27 mouse cellular contexts compared by ENCODE assay signal in genomic region chr2:128330833-128331232, GRCm38 (mm10).
DNase-seq lines count a peak whose midpoint lies in the region; ATAC-seq and TF ChIP-seq lines count a peak whose summit lies in the region.
"Had no signal": no experiment of that assay in that cellular context is flagged by ENCODE, and none has a peak within 500 bp of the region (broad histone marks: within the 10 kb centered on the region; RNA-seq: fewer than 3 reads in every experiment).

No protein-coding gene starts in this region.

- 0 out of 2 replicates have a peak overlapping the region, but pooled peaks have one; percentile 19 for H3K4me2 ChIP-seq in hindbrain, embryonic 13.5 days
- no peak overlapping the region for H3K4me2 ChIP-seq in hindbrain, embryonic 14.5 days (replicated peaks)
- no peak overlapping the region for H3K4me2 ChIP-seq in midbrain, embryonic 13.5 days (replicated peaks)
- H3K4me2 ChIP-seq in midbrain, embryonic 11.5 days: no peak overlapping the region
- H3K4me2 ChIP-seq in forebrain, embryonic 12.5 days: 0 out of 2 replicates have a peak overlapping the region, but pooled peaks have one; percentile 17
- peak overlapping the region; percentile 27 for H3K4me2 ChIP-seq in forebrain, postnatal 0 days (ENCODE audit: low read depth)
- H3K4me2 ChIP-seq: embryonic facial prominence, embryonic 12.5 days; heart, embryonic 13.5 days; limb, embryonic 13.5 days; liver, embryonic 11.5 days; lung, embryonic 15.5 days; neural tube, embryonic 13.5 days; stomach, embryonic 15.5 days had no signal

- H3K36me3 ChIP-seq in hindbrain, embryonic 13.5 days: no peaks in the 10 kb centered on the region
- H3K36me3 ChIP-seq in hindbrain, embryonic 14.5 days (replicated peaks; ENCODE audit: control insufficient read depth, insufficient read depth): no peaks in the 10 kb centered on the region
- no peaks in the 10 kb centered on the region for H3K36me3 ChIP-seq in midbrain, embryonic 13.5 days
- H3K36me3 ChIP-seq in midbrain, embryonic 11.5 days (ENCODE audit: control insufficient read depth, insufficient read depth, low read length): no peaks in the 10 kb centered on the region
- no peaks in the 10 kb centered on the region for H3K36me3 ChIP-seq in forebrain, embryonic 12.5 days (replicated peaks)
- no peaks in the 10 kb centered on the region for H3K36me3 ChIP-seq in forebrain, postnatal 0 days (ENCODE audit: insufficient read depth)
- H3K36me3 ChIP-seq: embryonic facial prominence, embryonic 12.5 days; heart, embryonic 13.5 days; limb, embryonic 13.5 days; lung, embryonic 15.5 days; midbrain, embryonic 10.5 days; neural tube, embryonic 13.5 days; stomach, embryonic 15.5 days had no signal

- TF ChIP-seq CTCF in forebrain, postnatal 0 days (IDR thresholded peaks at IDR 0.05; ENCODE audit: low read depth): no peak

- H3K9ac ChIP-seq in hindbrain, embryonic 13.5 days: no peak overlapping the region
- H3K9ac ChIP-seq in hindbrain, embryonic 14.5 days: no peak overlapping the region
- H3K9ac ChIP-seq in midbrain, embryonic 13.5 days (replicated peaks): no peak overlapping the region
- H3K9ac ChIP-seq in midbrain, embryonic 11.5 days (ENCODE audit: low read length): no peak overlapping the region
- H3K9ac ChIP-seq in forebrain, embryonic 12.5 days: no peak overlapping the region
- H3K9ac ChIP-seq in forebrain, postnatal 0 days: no peak overlapping the region
- H3K9ac ChIP-seq: embryonic facial prominence, embryonic 12.5 days; heart, embryonic 13.5 days; limb, embryonic 13.5 days; lung, embryonic 15.5 days; neural tube, embryonic 13.5 days; stomach, embryonic 15.5 days had no signal

- 0 out of 2 replicates have a peak, but pooled peaks cover 4% of the 10 kb centered on the region for H3K27me3 ChIP-seq in hindbrain, embryonic 13.5 days
- no peaks in the 10 kb centered on the region for H3K27me3 ChIP-seq in hindbrain, embryonic 14.5 days (ENCODE audit: control insufficient read depth, insufficient read depth, low read length)
- H3K27me3 ChIP-seq in midbrain, embryonic 13.5 days: no peaks in the 10 kb centered on the region
- H3K27me3 ChIP-seq in midbrain, embryonic 11.5 days (ENCODE audit: control insufficient read depth, insufficient read depth, low read length): no peaks in the 10 kb centered on the region; the same call in 1 of the 2 replicates
- peaks cover 45% of the 10 kb centered on the region for H3K27me3 ChIP-seq in forebrain, embryonic 12.5 days
- H3K27me3 ChIP-seq in forebrain, postnatal 0 days (ENCODE audit: insufficient read depth, low read length): no peaks in the 10 kb centered on the region
- H3K27me3 ChIP-seq: embryonic facial prominence, embryonic 12.5 days; limb, embryonic 13.5 days; lung, embryonic 15.5 days; neural tube, embryonic 13.5 days; stomach, embryonic 15.5 days had no signal

- H3K27ac ChIP-seq in hindbrain, embryonic 13.5 days: no peak overlapping the region
- H3K27ac ChIP-seq in hindbrain, embryonic 14.5 days: no peak overlapping the region
- H3K27ac ChIP-seq in midbrain, embryonic 13.5 days: 0 out of 2 replicates have a peak overlapping the region, but pooled peaks have one; percentile 2
- H3K27ac ChIP-seq in midbrain, embryonic 11.5 days (ENCODE audit: low read depth, low read length): no peak overlapping the region
- no peak overlapping the region for H3K27ac ChIP-seq in forebrain, embryonic 12.5 days
- H3K27ac ChIP-seq in forebrain, postnatal 0 days (ENCODE audit: low read depth, low read length): no peak overlapping the region
- H3K27ac ChIP-seq: embryonic facial prominence, embryonic 12.5 days; heart, embryonic 13.5 days; left cerebral cortex, adult 2 months; limb, embryonic 13.5 days; lung, embryonic 15.5 days; midbrain, embryonic 10.5 days; stomach, embryonic 15.5 days had no signal

- no peaks in the 10 kb centered on the region for H3K9me3 ChIP-seq in hindbrain, embryonic 13.5 days
- no peaks in the 10 kb centered on the region for H3K9me3 ChIP-seq in hindbrain, embryonic 14.5 days (ENCODE audit: control insufficient read depth, low read length)
- no peaks in the 10 kb centered on the region for H3K9me3 ChIP-seq in midbrain, embryonic 13.5 days
- H3K9me3 ChIP-seq in midbrain, embryonic 11.5 days (ENCODE audit: control insufficient read depth, low read length): no peaks in the 10 kb centered on the region
- H3K9me3 ChIP-seq in forebrain, embryonic 12.5 days: no peaks in the 10 kb centered on the region
- no peaks in the 10 kb centered on the region for H3K9me3 ChIP-seq in forebrain, postnatal 0 days (ENCODE audit: low read length)
- H3K9me3 ChIP-seq: embryonic facial prominence, embryonic 12.5 days; heart, embryonic 13.5 days; limb, embryonic 13.5 days; lung, embryonic 15.5 days; midbrain, embryonic 10.5 days; neural tube, embryonic 13.5 days; stomach, embryonic 15.5 days had no signal

- no peak for DNase-seq in hindbrain, embryonic 14.5 days (ENCODE audit: low spot score)
- no peak for DNase-seq in midbrain, embryonic 11.5 days (ENCODE audit: low spot score, missing footprints)
- no peak for DNase-seq in forebrain, postnatal 0 days
- no peak for DNase-seq in Muller cell, postnatal 12 days (ENCODE audit: inconsistent ontology term)
- no peak for DNase-seq in adrenal gland, adult 2 months
- DNase-seq: adrenal gland, postnatal 14 days; cerebellum, adult 11-12 months; cerebellum, adult 9-11 months; embryo, embryonic 11 days; heart, postnatal 14 days; kidney, adult 8-10 months; kidney, postnatal 25 days; right cerebral cortex, postnatal 14 days; thymus, postnatal 25 days had no signal

- H3K4me3 ChIP-seq in hindbrain, embryonic 13.5 days: no peak overlapping the region
- no peak overlapping the region for H3K4me3 ChIP-seq in hindbrain, embryonic 14.5 days (replicated peaks; ENCODE audit: low read length)
- no peak overlapping the region for H3K4me3 ChIP-seq in midbrain, embryonic 13.5 days (replicated peaks)
- no peak overlapping the region for H3K4me3 ChIP-seq in midbrain, embryonic 11.5 days (ENCODE audit: low read depth, low read length)
- H3K4me3 ChIP-seq in forebrain, embryonic 12.5 days (replicated peaks): no peak overlapping the region
- no peak overlapping the region for H3K4me3 ChIP-seq in forebrain, postnatal 0 days (ENCODE audit: low read depth, low read length)
- H3K4me3 ChIP-seq: embryonic facial prominence, embryonic 12.5 days; heart, embryonic 13.5 days; left cerebral cortex, adult 2 months; limb, embryonic 13.5 days; lung, embryonic 15.5 days; midbrain, embryonic 10.5 days; myocyte; neural tube, embryonic 13.5 days; stomach, embryonic 15.5 days had no signal

- no peak for ATAC-seq in hindbrain, embryonic 13.5 days (ENCODE audit: low FRiP score)
- ATAC-seq in hindbrain, embryonic 14.5 days (ENCODE audit: low FRiP score): no peak
- no peak for ATAC-seq in midbrain, embryonic 13.5 days
- ATAC-seq in midbrain, embryonic 11.5 days (ENCODE audit: low FRiP score): no peak
- peak; percentile 24; the same call in 1 of the 2 replicates for ATAC-seq in forebrain, embryonic 12.5 days (ENCODE audit: low FRiP score)
- no peak for ATAC-seq in forebrain, postnatal 0 days

- WGBS in hindbrain, embryonic 13.5 days: 81% methylated on average over 9 of the region's 9 CpGs
- whole genome bisulfite sequencing in hindbrain, embryonic 14.5 days: 71% methylated on average over 9 of the region's 9 CpGs
- 87% methylated on average over 9 of the region's 9 CpGs for WGBS in midbrain, embryonic 13.5 days
- WGBS in midbrain, embryonic 11.5 days: 88% methylated on average over 9 of the region's 9 CpGs
- WGBS in forebrain, embryonic 12.5 days: 68% methylated on average over 9 of the region's 9 CpGs
- WGBS in forebrain, postnatal 0 days: 55% methylated on average over 9 of the region's 9 CpGs

- H3K4me1 ChIP-seq in hindbrain, embryonic 13.5 days (replicated peaks): peaks cover 29% of the 10 kb centered on the region
- peaks cover 14% of the 10 kb centered on the region for H3K4me1 ChIP-seq in hindbrain, embryonic 14.5 days (replicated peaks; ENCODE audit: control insufficient read depth, insufficient read depth, low read length)
- H3K4me1 ChIP-seq in midbrain, embryonic 13.5 days (replicated peaks): peaks cover 22% of the 10 kb centered on the region
- peaks cover 5% of the 10 kb centered on the region; the same call in 1 of the 2 replicates for H3K4me1 ChIP-seq in midbrain, embryonic 11.5 days (ENCODE audit: control insufficient read depth, insufficient read depth, low read length)
- peaks cover 30% of the 10 kb centered on the region for H3K4me1 ChIP-seq in forebrain, embryonic 12.5 days
- H3K4me1 ChIP-seq in forebrain, postnatal 0 days (ENCODE audit: insufficient read depth): no peaks in the 10 kb centered on the region

Comparison
In these comparisons a context has a peak if more than half of its experiments do, and no peak if none do; other contexts are left out.
1. H3K4me2 ChIP-seq: peak in hindbrain, embryonic 13.5 days (single experiment), forebrain, embryonic 12.5 days (single experiment) and forebrain, postnatal 0 days (single experiment); none in hindbrain, embryonic 14.5 days (single experiment), midbrain, embryonic 13.5 days (single experiment) and midbrain, embryonic 11.5 days (single experiment).